Comparison of ENCODE assay signal across 8 mouse cellular contexts in genomic region chr8:117157769-117158091, GRCm38 (mm10). TPM values are rescaled to one million over a fixed set of nuclear protein-coding genes. Genes with fewer than 3 reads are reported as not detected.
DNase-seq lines count a peak whose midpoint lies in the region; ATAC-seq lines count a peak whose summit lies in the region.

No protein-coding gene starts in this region.

- H3K27ac ChIP-seq in forebrain, embryonic 10.5 days, result peak overlapping the region; percentile 92
- peak overlapping the region; percentile 81 for H3K27ac ChIP-seq in heart, embryonic 16.5 days (ENCODE audit: low read length)
- peak overlapping the region; percentile 92 for H3K27ac ChIP-seq in liver, embryonic 15.5 days (replicated peaks)
- H3K27ac ChIP-seq in neural tube, embryonic 12.5 days, result peak overlapping the region; percentile 17; the same call in 1 of the 2 replicates

- peak overlapping the region; percentile 94 for H3K9ac ChIP-seq in heart, embryonic 16.5 days (ENCODE audit: low read length)
- peak overlapping the region; percentile 80 for H3K9ac ChIP-seq in liver, embryonic 15.5 days
- H3K9ac ChIP-seq in neural tube, embryonic 12.5 days, result peak overlapping the region; percentile 86

- H3K9me3 ChIP-seq in forebrain, embryonic 10.5 days, result no peaks in the 10 kb centered on the region
- no peaks in the 10 kb centered on the region for H3K9me3 ChIP-seq in heart, embryonic 16.5 days (replicated peaks; ENCODE audit: control insufficient read depth, low read length)
- no peaks in the 10 kb centered on the region for H3K9me3 ChIP-seq in liver, embryonic 15.5 days (replicated peaks)
- no peaks in the 10 kb centered on the region for H3K9me3 ChIP-seq in neural tube, embryonic 12.5 days

- peak; percentile 95 for ATAC-seq in heart, embryonic 16.5 days (replicated peaks; ENCODE audit: extremely low read depth, insufficient read depth, low FRiP score)
- peak; percentile 90 for ATAC-seq in liver, embryonic 15.5 days (ENCODE audit: insufficient read depth)
- ATAC-seq in neural tube, embryonic 12.5 days (ENCODE audit: low FRiP score, low read depth), result peak; percentile 91

- peaks cover 35% of the 10 kb centered on the region for H3K4me1 ChIP-seq in forebrain, embryonic 10.5 days
- peaks cover 16% of the 10 kb centered on the region for H3K4me1 ChIP-seq in heart, embryonic 16.5 days (ENCODE audit: control insufficient read depth, insufficient read depth, low read length)
- peaks cover 36% of the 10 kb centered on the region for H3K4me1 ChIP-seq in liver, embryonic 15.5 days (replicated peaks)
- H3K4me1 ChIP-seq in neural tube, embryonic 12.5 days, result peaks cover 21% of the 10 kb centered on the region

- peak overlapping the region; percentile 98 for H3K4me3 ChIP-seq in forebrain, embryonic 10.5 days
- peak overlapping the region; percentile 94 for H3K4me3 ChIP-seq in heart, embryonic 16.5 days (ENCODE audit: low read length)
- peak overlapping the region; percentile 76 for H3K4me3 ChIP-seq in liver, embryonic 15.5 days (replicated peaks)
- peak overlapping the region; percentile 89 for H3K4me3 ChIP-seq in neural tube, embryonic 12.5 days

- under 1% methylated on average over 42 of the region's 45 CpGs for WGBS in forebrain, embryonic 10.5 days
- under 1% methylated on average over 39 of the region's 45 CpGs for WGBS in heart, embryonic 16.5 days
- WGBS in liver, embryonic 15.5 days (ENCODE audit: insufficient replicate concordance), result 0% methylated on average over 45 of the region's 45 CpGs
- under 1% methylated on average over 45 of the region's 45 CpGs for WGBS in neural tube, embryonic 12.5 days

- no peaks in the 10 kb centered on the region for H3K36me3 ChIP-seq in forebrain, embryonic 10.5 days (replicated peaks)
- H3K36me3 ChIP-seq in heart, embryonic 16.5 days (ENCODE audit: control insufficient read depth, insufficient read depth), result no peaks in the 10 kb centered on the region
- no peaks in the 10 kb centered on the region for H3K36me3 ChIP-seq in liver, embryonic 15.5 days (replicated peaks)
- H3K36me3 ChIP-seq in neural tube, embryonic 12.5 days, result no peaks in the 10 kb centered on the region

- peak overlapping the region; percentile 96 for H3K4me2 ChIP-seq in heart, embryonic 16.5 days (ENCODE audit: low read depth, low read length)
- H3K4me2 ChIP-seq in liver, embryonic 15.5 days, result peak overlapping the region; percentile 86
- H3K4me2 ChIP-seq in neural tube, embryonic 12.5 days (replicated peaks), result peak overlapping the region; percentile 94

- DNase-seq in CD8-positive naive resting alpha-beta T cell, adult 2 months (ENCODE audit: low read depth in 2 of 2, low spot score in 2 of 2), result peak; percentile 94 to 96
- peak; percentile 91 for DNase-seq in c-Kit-positive CD71-negative TER-119-negative erythroid progenitor cells, embryonic 14.5 days (ENCODE audit: low read depth)
- DNase-seq in forebrain, embryonic 10.5 days (ENCODE audit: extremely low spot score, low spot score), result peak; percentile 93
- DNase-seq in kidney, postnatal 36 days, result peak; percentile 97 to 98
- DNase-seq in telencephalon, adult 2 months (ENCODE audit: low read depth, low spot score), result peak; percentile 92

- H3K27me3 ChIP-seq in forebrain, embryonic 10.5 days (ENCODE audit: poor library complexity, severe bottlenecking), result no peaks in the 10 kb centered on the region
- no peaks in the 10 kb centered on the region for H3K27me3 ChIP-seq in heart, embryonic 16.5 days (ENCODE audit: control insufficient read depth, insufficient read depth, low read length)
- no peaks in the 10 kb centered on the region for H3K27me3 ChIP-seq in liver, embryonic 15.5 days
- H3K27me3 ChIP-seq in neural tube, embryonic 12.5 days (replicated peaks), result no peaks in the 10 kb centered on the region

RNA-seq across cellular contexts. Expression of gene Gan, which starts 0.2 kb away (rescaled TPM):
- 2.5 TPM in 2 replicates for polyA plus RNA-seq in forebrain, embryonic 10.5 days (2016; fragmentation: Nextera tagmentation; extraction: Ambion mirVana)
- 0.87 and 1.0 TPM in 2 replicates for polyA plus RNA-seq in heart, embryonic 16.5 days (2015; fragmentation: Nextera tagmentation; extraction: Ambion mirVana)
- 0.79 and 0.98 TPM in 2 replicates for polyA plus RNA-seq in liver, embryonic 15.5 days (2015; fragmentation: Nextera tagmentation; extraction: Ambion mirVana)
- polyA plus RNA-seq in neural tube, embryonic 12.5 days (2016; fragmentation: Nextera tagmentation; extraction: Ambion mirVana), result 2.6 and 2.8 TPM in 2 replicates

Comparison
In these comparisons a context has a peak if more than half of its experiments do, and no peak if none do; other contexts are left out.
1. Peak in every context shown above with its lines: DNase-seq, ATAC-seq, H3K4me3 ChIP-seq and H3K27ac ChIP-seq.
2. H3K27ac ChIP-seq: peak in every context shown above with its lines; median percentile 92 in forebrain, embryonic 10.5 days; 92 in liver, embryonic 15.5 days; 81 in heart, embryonic 16.5 days; 17 in neural tube, embryonic 12.5 days.